Mouse (Mus musculus): ENCODE measurements around the gene Usp32. TPM values are rescaled to one million over a fixed set of nuclear protein-coding genes. Genes with fewer than 3 reads are reported as not detected.

Gene Usp32
- polyA plus RNA-seq, 1 experiment from 2014 or later: 7.9 TPM

DNA sequence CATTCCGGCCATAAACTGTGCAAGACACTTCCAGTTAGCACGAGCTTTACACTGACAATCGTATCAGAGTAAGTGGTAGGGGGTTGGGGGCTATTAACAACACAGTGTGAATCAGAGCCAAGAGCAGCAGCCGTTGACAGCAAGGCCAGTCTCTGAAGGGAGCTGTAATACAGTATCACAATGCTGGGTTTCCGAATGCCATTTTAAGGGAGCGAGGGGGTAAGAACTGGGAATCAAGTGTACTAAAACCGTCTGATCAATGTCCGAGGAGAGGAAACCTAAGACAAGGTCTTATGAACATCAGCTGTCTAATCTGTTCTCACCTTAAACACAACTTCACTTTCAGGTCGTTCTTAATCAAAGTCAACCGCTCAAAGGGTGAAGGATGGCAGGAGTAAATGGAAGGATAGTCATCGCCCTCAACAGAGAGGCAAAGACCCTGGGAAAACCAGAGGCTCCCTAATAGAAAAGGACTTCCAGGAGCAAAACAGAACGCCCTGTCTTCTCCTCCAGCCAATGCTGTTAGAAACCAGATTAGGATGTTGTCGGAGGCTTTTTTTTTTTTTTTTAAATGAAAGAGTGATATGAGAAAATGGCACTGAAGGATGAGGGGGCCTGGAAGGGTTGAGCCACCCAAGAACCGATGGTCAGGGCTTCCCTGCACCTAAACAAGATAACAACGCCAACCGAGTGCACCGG is 1.0 kb downstream of the Usp32 start:
- H3K27ac ChIP-seq (ENCODE audit: low read depth, low read length): peak overlapping the region; percentile 73
- H3K4me2 ChIP-seq (ENCODE audit: low read depth): peak overlapping the region; percentile 64
- peak overlapping the region; percentile 91 for H3K4me3 ChIP-seq (ENCODE audit: low read depth, low read length)
- H3K9me3 ChIP-seq (ENCODE audit: control insufficient read depth, low read length): no peaks in the 10 kb centered on the region
- no peaks in the 10 kb centered on the region for H3K4me1 ChIP-seq (ENCODE audit: control insufficient read depth, insufficient read depth, low read length)
- WGBS: 2% methylated on average over 17 of the region's 17 CpGs
- no peaks in the 10 kb centered on the region for H3K27me3 ChIP-seq (ENCODE audit: control insufficient read depth, insufficient read depth, low read length)
- DNase-seq (ENCODE audit: low spot score): peak; percentile 9
- peak overlapping the region; percentile 79 for H3K9ac ChIP-seq (ENCODE audit: low read length)
- no peaks in the 10 kb centered on the region for H3K36me3 ChIP-seq (ENCODE audit: control insufficient read depth, insufficient read depth, low read length)
- ATAC-seq (ENCODE audit: insufficient read depth, low FRiP score, low TSS enrichment): no peak

- 84% methylated on average over 2 of the region's 2 CpGs for WGBS
- no peak overlapping the region for H3K27ac ChIP-seq (ENCODE audit: low read depth, low read length)
- no peaks in the 10 kb centered on the region for H3K36me3 ChIP-seq (ENCODE audit: control insufficient read depth, insufficient read depth, low read length)
- DNase-seq (ENCODE audit: low spot score) (no peak), ATAC-seq (ENCODE audit: insufficient read depth, low FRiP score, low TSS enrichment) (no peak)
- H3K4me1 ChIP-seq (ENCODE audit: control insufficient read depth, insufficient read depth, low read length): no peaks in the 10 kb centered on the region
- H3K4me2 ChIP-seq (ENCODE audit: low read depth): no peak overlapping the region
- H3K9ac ChIP-seq (ENCODE audit: low read length): no peak overlapping the region
- no peaks in the 10 kb centered on the region for H3K9me3 ChIP-seq (ENCODE audit: control insufficient read depth, low read length)
- H3K27me3 ChIP-seq (ENCODE audit: control insufficient read depth, insufficient read depth, low read length): no peaks in the 10 kb centered on the region
- H3K4me3 ChIP-seq (ENCODE audit: low read depth, low read length): no peak overlapping the region
Measured at GRCm38 (mm10) chr11:85131542-85131941, 8.4 kb downstream of the Usp32 start.

DNA sequence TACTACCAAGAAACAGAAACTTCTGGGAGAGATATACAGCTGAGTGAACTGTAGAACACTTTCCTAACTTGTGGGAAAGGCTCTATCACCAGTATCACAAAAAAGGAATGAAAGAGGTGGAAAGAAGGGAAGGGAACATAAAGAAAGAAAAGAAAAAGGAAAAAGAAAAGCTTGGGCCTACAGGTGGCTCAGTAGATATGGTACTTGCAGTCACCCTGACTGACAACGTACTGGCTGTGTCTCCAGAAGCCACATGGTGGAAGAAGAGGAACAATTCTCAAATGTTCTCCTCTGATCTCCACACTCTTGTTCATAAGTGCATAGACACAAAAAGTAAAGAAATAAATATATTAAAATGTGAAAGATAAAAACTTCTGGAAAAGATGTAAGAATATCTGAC is 11.1 kb downstream of the Usp32 start:
- DNase-seq (ENCODE audit: low spot score) (no peak), ATAC-seq (ENCODE audit: insufficient read depth, low FRiP score, low TSS enrichment) (no peak)
- Histone ChIP-seq H3K27me3 (ENCODE audit: control insufficient read depth, insufficient read depth, low read length) (no peaks in the 10 kb centered on the region), H3K36me3 (ENCODE audit: control insufficient read depth, insufficient read depth, low read length) (no peaks in the 10 kb centered on the region), H3K4me2 (ENCODE audit: low read depth) (no peak overlapping the region), H3K27ac (ENCODE audit: low read depth, low read length) (no peak overlapping the region), H3K9me3 (ENCODE audit: control insufficient read depth, low read length) (no peaks in the 10 kb centered on the region), H3K4me3 (ENCODE audit: low read depth, low read length) (no peak overlapping the region), H3K4me1 (ENCODE audit: control insufficient read depth, insufficient read depth, low read length) (no peaks in the 10 kb centered on the region), H3K9ac (ENCODE audit: low read length) (no peak overlapping the region)
- 94% methylated on average over 1 of the region's 1 CpGs for WGBS

GRCm38 (mm10) chr11:85126257-85127102 is 13.5 kb downstream of the Usp32 start:
- no peak for DNase-seq (ENCODE audit: low spot score)
- Histone ChIP-seq H3K4me2 (ENCODE audit: low read depth) (no peak overlapping the region), H3K4me3 (ENCODE audit: low read depth, low read length) (no peak overlapping the region), H3K27me3 (ENCODE audit: control insufficient read depth, insufficient read depth, low read length) (no peaks in the 10 kb centered on the region), H3K27ac (ENCODE audit: low read depth, low read length) (no peak overlapping the region), H3K4me1 (ENCODE audit: control insufficient read depth, insufficient read depth, low read length) (no peaks in the 10 kb centered on the region), H3K36me3 (ENCODE audit: control insufficient read depth, insufficient read depth, low read length) (no peaks in the 10 kb centered on the region), H3K9me3 (ENCODE audit: control insufficient read depth, low read length) (no peaks in the 10 kb centered on the region), H3K9ac (ENCODE audit: low read length) (no peak overlapping the region)
- WGBS: 85% methylated on average over 2 of the region's 2 CpGs
- no peak for ATAC-seq (ENCODE audit: insufficient read depth, low FRiP score, low TSS enrichment)

DNA sequence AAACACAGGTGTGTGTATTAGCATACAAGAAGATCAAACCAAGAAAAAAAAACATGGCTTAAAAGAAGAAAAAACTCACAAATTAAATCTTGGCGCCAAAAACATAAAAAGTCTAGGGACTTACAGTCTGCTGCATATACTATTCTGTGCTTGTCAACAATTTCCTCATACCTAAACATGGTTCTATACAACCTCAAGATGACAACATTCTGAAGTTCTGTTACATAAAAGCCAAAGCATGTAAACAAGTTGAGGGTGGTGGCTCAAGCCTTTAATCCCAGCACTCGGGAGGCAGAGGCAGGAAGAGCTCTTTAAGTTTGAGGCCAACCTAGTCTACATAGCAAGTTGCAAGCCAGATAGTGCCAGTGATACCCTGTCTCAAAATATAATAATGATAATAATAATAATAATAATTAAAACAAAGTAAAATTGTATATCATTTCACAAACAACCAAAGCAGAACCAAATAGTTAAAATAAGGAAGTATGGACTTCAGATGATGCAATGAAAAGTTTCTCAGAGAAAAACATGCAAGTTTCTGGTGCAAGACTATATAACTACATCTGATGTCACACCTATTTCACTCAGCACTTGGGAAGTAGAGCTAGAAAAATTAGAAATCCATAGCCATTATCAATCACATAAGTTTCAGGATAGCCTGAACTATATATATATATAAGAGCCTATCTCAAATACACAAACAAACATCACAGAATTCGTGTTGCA is 16.5 kb downstream of the Usp32 start:
- WGBS: 90% methylated on average over 3 of the region's 3 CpGs
- H3K9me3 ChIP-seq (ENCODE audit: control insufficient read depth, low read length): no peaks in the 10 kb centered on the region
- ATAC-seq (ENCODE audit: insufficient read depth, low FRiP score, low TSS enrichment) (no peak), DNase-seq (ENCODE audit: low spot score) (no peak)
- no peak overlapping the region for H3K27ac ChIP-seq (ENCODE audit: low read depth, low read length)
- H3K9ac ChIP-seq (ENCODE audit: low read length): no peak overlapping the region
- H3K4me2 ChIP-seq (ENCODE audit: low read depth): no peak overlapping the region
- H3K27me3 ChIP-seq (ENCODE audit: control insufficient read depth, insufficient read depth, low read length): no peaks in the 10 kb centered on the region
- no peak overlapping the region for H3K4me3 ChIP-seq (ENCODE audit: low read depth, low read length)
- no peaks in the 10 kb centered on the region for H3K36me3 ChIP-seq (ENCODE audit: control insufficient read depth, insufficient read depth, low read length)
- no peaks in the 10 kb centered on the region for H3K4me1 ChIP-seq (ENCODE audit: control insufficient read depth, insufficient read depth, low read length)

GRCm38 (mm10) chr11:85122073-85122472 is 17.9 kb downstream of the Usp32 start:
- no peaks in the 10 kb centered on the region for H3K4me1 ChIP-seq (ENCODE audit: control insufficient read depth, insufficient read depth, low read length)
- no peaks in the 10 kb centered on the region for H3K9me3 ChIP-seq (ENCODE audit: control insufficient read depth, low read length)
- ATAC-seq (ENCODE audit: insufficient read depth, low FRiP score, low TSS enrichment) (no peak), DNase-seq (ENCODE audit: low spot score) (no peak)
- no peak overlapping the region for H3K27ac ChIP-seq (ENCODE audit: low read depth, low read length)
- no peak overlapping the region for H3K4me2 ChIP-seq (ENCODE audit: low read depth)
- no peak overlapping the region for H3K4me3 ChIP-seq (ENCODE audit: low read depth, low read length)
- 82% methylated on average over 1 of the region's 1 CpGs for WGBS
- no peaks in the 10 kb centered on the region for H3K36me3 ChIP-seq (ENCODE audit: control insufficient read depth, insufficient read depth, low read length)
- H3K27me3 ChIP-seq (ENCODE audit: control insufficient read depth, insufficient read depth, low read length): no peaks in the 10 kb centered on the region
- H3K9ac ChIP-seq (ENCODE audit: low read length): no peak overlapping the region

DNA sequence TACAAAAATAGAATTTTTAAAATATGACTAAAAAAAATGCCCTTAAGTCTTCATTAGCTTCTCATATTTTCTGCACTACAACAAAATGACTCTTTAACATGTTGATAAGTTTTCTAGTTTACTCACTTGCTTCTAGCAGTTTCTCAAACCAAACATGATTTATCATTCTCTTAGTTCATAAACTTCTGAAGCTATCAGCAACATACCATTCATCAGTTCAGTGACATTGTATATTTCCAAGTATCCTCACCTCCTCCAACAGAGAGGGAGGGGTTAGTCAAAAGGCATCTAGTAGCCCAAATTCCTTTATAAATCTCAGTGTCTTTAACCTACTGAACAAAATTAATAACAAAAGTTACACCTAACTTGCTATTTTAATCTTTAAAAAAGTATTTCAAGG is 22.8 kb downstream of the Usp32 start:
- H3K27ac ChIP-seq (ENCODE audit: low read depth, low read length): no peak overlapping the region

GRCm38 (mm10) chr11:85116084-85116844 is 23.7 kb downstream of the Usp32 start:
- DNase-seq (ENCODE audit: low spot score) (no peak), ATAC-seq (ENCODE audit: insufficient read depth, low FRiP score, low TSS enrichment) (no peak)
- no peak overlapping the region for H3K4me3 ChIP-seq (ENCODE audit: low read depth, low read length)
- H3K27me3 ChIP-seq (ENCODE audit: control insufficient read depth, insufficient read depth, low read length): no peaks in the 10 kb centered on the region
- no peaks in the 10 kb centered on the region for H3K9me3 ChIP-seq (ENCODE audit: control insufficient read depth, low read length)
- no peaks in the 10 kb centered on the region for H3K36me3 ChIP-seq (ENCODE audit: control insufficient read depth, insufficient read depth, low read length)
- H3K4me1 ChIP-seq (ENCODE audit: control insufficient read depth, insufficient read depth, low read length): no peaks in the 10 kb centered on the region
- H3K9ac ChIP-seq (ENCODE audit: low read length): no peak overlapping the region
- H3K27ac ChIP-seq (ENCODE audit: low read depth, low read length): no peak overlapping the region
- 92% methylated on average over 3 of the region's 3 CpGs for WGBS
- no peak overlapping the region for H3K4me2 ChIP-seq (ENCODE audit: low read depth)

More for the DNA sequence above, 22.8 kb downstream of the Usp32 start:
- Histone ChIP-seq H3K4me3 (ENCODE audit: low read depth, low read length) (no peak overlapping the region), H3K36me3 (ENCODE audit: control insufficient read depth, insufficient read depth, low read length) (no peaks in the 10 kb centered on the region), H3K9ac (ENCODE audit: low read length) (no peak overlapping the region), H3K4me1 (ENCODE audit: control insufficient read depth, insufficient read depth, low read length) (no peaks in the 10 kb centered on the region), H3K27me3 (ENCODE audit: control insufficient read depth, insufficient read depth, low read length) (no peaks in the 10 kb centered on the region), H3K4me2 (ENCODE audit: low read depth) (no peak overlapping the region), H3K9me3 (ENCODE audit: control insufficient read depth, low read length) (no peaks in the 10 kb centered on the region)
- ATAC-seq (ENCODE audit: insufficient read depth, low FRiP score, low TSS enrichment) (no peak), DNase-seq (ENCODE audit: low spot score) (no peak)

Measured in neural tube, embryonic 11.5 days (tissue).